Mouse (Mus musculus): ENCODE results near the gene Fxyd3.

- TF ChIP-seq CTCF (IDR thresholded peaks at IDR 0.05; ENCODE audit: low read depth, low read length), result no peak
- no peak for TF ChIP-seq POLR2A (IDR thresholded peaks at IDR 0.05; ENCODE audit: extremely low read depth, insufficient read depth, low read length)
Measured at GRCm38 (mm10) chr7:31052251-31052635, 24.3 kb downstream of the Fxyd3 start.

Measured in liver, adult 2 months (tissue).